Mouse (Mus musculus): ENCODE results near the gene Spaar. TPM values are rescaled to one million over a fixed set of nuclear protein-coding genes. Genes with fewer than 3 reads are reported as not detected.

The Spaar gene
- polyA plus RNA-seq, 1 experiment from 2014 or later, result 0.13 TPM

DNA sequence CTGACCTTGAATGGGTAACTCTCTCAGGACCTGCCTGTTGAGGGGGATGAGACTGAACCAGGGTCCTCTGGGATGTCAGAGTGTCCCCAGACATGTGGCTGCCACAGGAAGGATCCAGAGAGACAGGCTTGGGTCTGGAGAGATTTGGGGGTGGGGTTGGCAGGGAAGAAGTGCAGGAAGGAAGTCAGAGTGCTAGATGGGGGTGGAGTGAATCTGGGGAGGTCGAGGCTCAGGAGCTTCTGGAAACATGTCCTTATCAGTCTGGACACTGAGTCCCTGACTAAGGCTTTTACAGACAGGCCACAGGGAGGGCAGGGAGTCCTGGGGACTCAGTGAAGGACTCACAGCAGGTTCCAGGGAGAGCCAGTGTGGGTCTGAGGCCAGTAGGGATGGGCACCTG, 2.3 kb downstream of the Spaar start:
- Histone ChIP-seq H3K27me3 (no peaks in the 10 kb centered on the region), H3K4me2 (replicated peaks) (no peak overlapping the region), H3K4me1 (no peaks in the 10 kb centered on the region), H3K27ac (no peak overlapping the region), H3K4me3 (no peak overlapping the region), H3K36me3 (no peaks in the 10 kb centered on the region), H3K9ac (no peak overlapping the region), H3K9me3 (replicated peaks) (no peaks in the 10 kb centered on the region)
- WGBS, result 40% methylated on average over 1 of the region's 1 CpGs
- no peak for ATAC-seq (ENCODE audit: low FRiP score)

DNA sequence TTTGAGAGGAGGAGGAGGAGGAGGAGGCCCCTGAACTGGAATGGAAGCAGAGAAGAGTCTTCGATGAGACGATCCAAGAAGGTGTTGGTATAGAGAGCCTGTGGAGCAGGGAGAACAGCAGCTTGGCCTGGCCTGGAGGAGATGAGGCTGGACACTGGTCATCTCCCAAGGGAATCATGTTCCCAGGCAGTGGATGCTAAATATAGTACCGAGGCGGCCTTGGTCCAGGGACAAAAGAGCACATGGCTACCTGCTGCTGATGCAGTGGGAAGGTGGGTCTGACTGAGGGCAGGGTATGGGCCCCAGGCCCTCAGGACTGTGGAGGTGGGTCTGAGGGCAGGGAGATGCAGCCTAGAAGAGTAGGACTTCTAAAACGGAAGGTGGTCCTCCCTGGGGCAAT, 3.4 kb downstream of the Spaar start:
- H3K27ac ChIP-seq, result no peak overlapping the region
- H3K9me3 ChIP-seq (replicated peaks), result no peaks in the 10 kb centered on the region
- no peak overlapping the region for H3K4me3 ChIP-seq
- H3K36me3 ChIP-seq, result no peaks in the 10 kb centered on the region
- H3K4me2 ChIP-seq (replicated peaks), result no peak overlapping the region
- 87% methylated on average over 5 of the region's 5 CpGs for WGBS
- no peaks in the 10 kb centered on the region for H3K27me3 ChIP-seq
- no peaks in the 10 kb centered on the region for H3K4me1 ChIP-seq
- ATAC-seq (ENCODE audit: low FRiP score), result no peak
- H3K9ac ChIP-seq, result no peak overlapping the region

DNA sequence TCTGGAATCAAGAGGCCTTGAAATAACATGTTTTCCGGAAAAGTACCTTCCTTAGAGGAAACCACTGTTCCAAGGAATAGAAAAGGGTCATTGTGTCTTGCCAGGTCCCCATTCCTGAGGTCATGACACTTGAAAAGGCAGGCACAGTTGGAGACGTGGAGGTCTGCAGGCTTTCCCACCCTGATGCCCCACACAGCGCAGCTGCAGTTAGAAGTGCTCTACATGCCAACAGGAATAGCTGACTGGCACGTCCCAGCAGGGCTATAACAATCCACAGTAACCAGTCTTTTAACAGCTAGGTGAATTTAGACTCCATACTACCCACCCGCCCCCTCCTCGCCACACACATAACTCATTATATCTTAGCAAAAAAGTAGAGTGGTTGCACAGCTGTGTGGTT, 7.3 kb downstream of the Spaar start:
- Histone ChIP-seq H3K36me3 (no peaks in the 10 kb centered on the region), H3K4me1 (no peaks in the 10 kb centered on the region), H3K4me3 (no peak overlapping the region), H3K9ac (no peak overlapping the region), H3K4me2 (replicated peaks) (no peak overlapping the region), H3K27ac (no peak overlapping the region), H3K27me3 (no peaks in the 10 kb centered on the region), H3K9me3 (replicated peaks) (no peaks in the 10 kb centered on the region)
- WGBS, result 55% methylated on average over 6 of the region's 6 CpGs
- no peak for ATAC-seq (ENCODE audit: low FRiP score)

DNA sequence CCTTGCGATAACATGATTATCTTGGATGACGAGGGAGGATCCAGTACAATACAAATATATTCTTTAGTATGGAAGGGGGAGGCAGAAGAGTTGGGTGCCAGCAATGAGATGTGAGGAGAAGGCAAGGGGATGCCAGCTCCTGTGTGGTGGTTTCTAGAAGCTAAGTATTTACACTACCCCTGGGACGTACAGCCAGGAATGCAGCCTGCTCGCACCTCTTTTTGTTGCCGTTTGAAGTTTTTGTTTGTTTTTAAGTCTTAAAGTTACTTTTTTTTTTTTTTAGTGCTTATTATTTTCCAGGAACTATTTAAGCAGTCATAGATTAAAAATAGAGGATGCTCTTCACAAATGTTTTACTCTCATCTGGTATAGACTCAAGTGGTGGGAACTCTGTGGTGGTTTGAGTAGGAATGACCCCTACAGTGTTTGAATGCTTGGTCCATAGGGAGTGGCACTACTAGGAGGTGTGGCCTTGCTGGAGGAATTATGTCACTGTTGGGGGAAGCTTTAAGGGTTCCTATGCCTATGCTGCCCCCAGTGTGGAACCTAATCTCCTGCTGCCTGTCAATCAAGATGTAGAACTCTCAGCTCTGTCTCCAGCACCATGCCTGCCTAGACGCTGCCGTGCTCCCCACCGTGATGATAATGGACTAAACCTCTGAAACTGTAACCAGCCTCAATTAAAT, 9.3 kb downstream of the Spaar start:
- H3K27me3 ChIP-seq, result no peaks in the 10 kb centered on the region
- ATAC-seq (ENCODE audit: low FRiP score), result no peak
- WGBS, result 78% methylated on average over 8 of the region's 8 CpGs

DNA sequence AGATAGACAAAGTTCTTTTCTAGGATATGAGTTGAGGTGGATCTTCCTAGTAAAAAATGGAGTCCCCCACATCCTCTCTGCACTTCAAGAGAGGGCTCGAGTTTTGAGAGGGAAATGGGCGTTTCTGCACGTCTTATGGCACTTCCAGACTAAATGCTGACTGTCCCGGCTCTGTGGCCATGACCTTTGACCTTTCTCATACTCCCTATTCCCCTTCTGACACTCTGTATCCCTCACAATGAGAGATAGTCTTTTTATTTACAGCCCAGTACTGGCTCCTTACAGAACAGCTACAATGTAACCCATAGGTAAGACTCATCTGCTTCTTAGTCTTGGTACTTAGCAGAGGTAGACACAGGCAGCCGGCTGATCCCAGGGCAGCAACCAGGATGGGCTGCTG, 11.7 kb downstream of the Spaar start:
- ATAC-seq (ENCODE audit: low FRiP score), result no peak
- no peaks in the 10 kb centered on the region for H3K27me3 ChIP-seq
- H3K27ac ChIP-seq, result no peak overlapping the region
- no peaks in the 10 kb centered on the region for H3K9me3 ChIP-seq (replicated peaks)
- no peak overlapping the region for H3K9ac ChIP-seq
- WGBS, result 72% methylated on average over 5 of the region's 5 CpGs
- H3K36me3 ChIP-seq, result no peaks in the 10 kb centered on the region
- no peak overlapping the region for H3K4me3 ChIP-seq
- no peak overlapping the region for H3K4me2 ChIP-seq (replicated peaks)
- H3K4me1 ChIP-seq, result no peaks in the 10 kb centered on the region

More for the DNA sequence above, 9.3 kb downstream of the Spaar start:
- Histone ChIP-seq H3K27ac (no peak overlapping the region), H3K4me2 (replicated peaks) (no peak overlapping the region), H3K4me1 (no peaks in the 10 kb centered on the region), H3K36me3 (no peaks in the 10 kb centered on the region), H3K9ac (no peak overlapping the region), H3K9me3 (replicated peaks) (no peaks in the 10 kb centered on the region), H3K4me3 (no peak overlapping the region)

DNA sequence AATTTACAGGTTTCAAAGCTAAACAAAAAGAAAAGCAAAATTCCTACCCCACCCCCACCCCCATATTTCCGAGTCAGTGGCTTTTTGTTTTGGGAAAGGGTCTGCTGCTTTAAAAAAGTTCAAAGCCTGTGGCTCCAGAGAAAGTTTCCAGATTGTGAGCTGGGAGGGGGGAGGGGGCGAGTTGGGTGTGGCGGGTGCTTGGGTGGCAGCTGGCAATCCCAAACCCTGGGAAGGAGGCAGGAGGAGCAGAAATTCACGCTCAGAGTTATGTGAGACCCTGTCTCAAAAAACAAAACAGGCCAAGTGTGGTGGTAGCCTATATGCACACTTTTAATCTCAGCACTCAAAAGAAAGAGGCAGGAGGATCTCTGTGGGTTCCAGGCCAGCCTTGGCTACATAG, 12.8 kb downstream of the Spaar start:
- no peak overlapping the region for H3K9ac ChIP-seq
- no peak overlapping the region for H3K4me2 ChIP-seq (replicated peaks)
- WGBS, result 37% methylated on average over 4 of the region's 4 CpGs
- ATAC-seq (ENCODE audit: low FRiP score), result no peak
- H3K27ac ChIP-seq, result no peak overlapping the region
- H3K9me3 ChIP-seq (replicated peaks), result no peaks in the 10 kb centered on the region
- no peaks in the 10 kb centered on the region for H3K4me1 ChIP-seq
- no peaks in the 10 kb centered on the region for H3K36me3 ChIP-seq
- H3K4me3 ChIP-seq, result no peak overlapping the region
- H3K27me3 ChIP-seq, result no peaks in the 10 kb centered on the region

DNA sequence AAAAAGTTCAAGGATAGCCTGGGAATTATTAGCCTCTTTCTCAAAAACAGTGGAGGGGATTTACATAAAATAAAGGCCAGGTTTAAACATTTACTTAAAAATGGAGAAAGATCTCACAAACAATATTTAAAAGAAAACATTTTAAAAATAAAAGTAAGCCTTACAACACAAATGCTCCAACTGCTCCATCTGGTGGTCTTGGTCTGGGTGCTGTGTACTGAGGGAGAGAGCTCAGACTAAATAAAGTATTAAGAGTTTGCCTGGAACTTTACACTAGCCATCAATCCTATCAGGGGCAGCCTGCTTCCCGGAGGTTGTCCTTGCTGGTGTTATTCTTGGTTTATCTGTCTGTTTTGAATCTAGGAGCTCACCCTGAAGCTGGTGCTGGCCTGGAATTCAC, 13.3 kb downstream of the Spaar start:
- Histone ChIP-seq H3K36me3 (no peaks in the 10 kb centered on the region), H3K4me1 (no peaks in the 10 kb centered on the region), H3K4me3 (no peak overlapping the region), H3K4me2 (replicated peaks) (no peak overlapping the region), H3K27ac (no peak overlapping the region), H3K27me3 (no peaks in the 10 kb centered on the region), H3K9ac (no peak overlapping the region), H3K9me3 (replicated peaks) (no peaks in the 10 kb centered on the region)
- no peak for ATAC-seq (ENCODE audit: low FRiP score)
- 73% methylated on average over 1 of the region's 1 CpGs for WGBS

DNA sequence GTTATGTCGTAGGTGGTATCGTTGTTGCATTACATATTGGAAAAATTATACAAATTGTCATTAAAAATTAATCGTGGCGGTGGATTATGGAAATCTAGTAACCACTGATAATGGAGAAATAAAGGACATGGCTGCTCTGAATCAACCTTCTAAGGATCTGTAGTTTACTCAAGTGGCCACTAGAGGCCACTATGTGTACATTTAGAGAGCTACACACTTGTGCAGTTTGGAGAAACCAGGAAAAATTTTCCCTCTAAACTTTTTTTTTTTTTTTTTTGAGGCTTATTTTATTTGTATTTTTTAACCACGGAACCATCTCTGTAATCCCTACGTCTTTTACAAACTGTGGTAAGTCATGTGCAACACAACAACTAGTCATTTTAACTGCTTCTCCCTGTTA, 15.4 kb downstream of the Spaar start:
- 23% methylated on average over 6 of the region's 6 CpGs for WGBS
- Histone ChIP-seq H3K4me2 (replicated peaks) (no peak overlapping the region), H3K9ac (no peak overlapping the region), H3K36me3 (no peaks in the 10 kb centered on the region), H3K9me3 (replicated peaks) (no peaks in the 10 kb centered on the region), H3K4me1 (no peaks in the 10 kb centered on the region), H3K4me3 (no peak overlapping the region), H3K27me3 (no peaks in the 10 kb centered on the region), H3K27ac (no peak overlapping the region)
- no peak for ATAC-seq (ENCODE audit: low FRiP score)

DNA sequence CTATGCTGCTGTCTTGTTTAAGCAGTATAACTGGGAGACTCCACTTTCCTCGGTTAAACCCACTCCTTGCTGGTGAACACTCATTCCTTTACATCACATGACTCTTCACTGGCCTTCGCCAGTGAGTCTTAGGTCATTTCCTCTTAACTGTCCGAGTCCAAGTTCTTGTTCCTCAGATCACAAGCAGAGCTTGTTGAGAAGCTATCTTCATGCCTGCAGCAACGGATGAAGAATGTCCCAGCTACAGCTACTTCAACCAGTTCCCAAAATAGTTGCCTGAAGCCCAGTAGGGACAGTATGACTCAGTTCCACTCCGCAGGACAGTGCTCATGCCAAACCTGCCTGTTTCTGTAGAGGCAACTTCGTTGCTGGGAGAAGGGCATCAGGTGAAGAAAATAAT, 27.4 kb downstream of the Spaar start:
- H3K9me3 ChIP-seq (replicated peaks), result no peaks in the 10 kb centered on the region

DNA sequence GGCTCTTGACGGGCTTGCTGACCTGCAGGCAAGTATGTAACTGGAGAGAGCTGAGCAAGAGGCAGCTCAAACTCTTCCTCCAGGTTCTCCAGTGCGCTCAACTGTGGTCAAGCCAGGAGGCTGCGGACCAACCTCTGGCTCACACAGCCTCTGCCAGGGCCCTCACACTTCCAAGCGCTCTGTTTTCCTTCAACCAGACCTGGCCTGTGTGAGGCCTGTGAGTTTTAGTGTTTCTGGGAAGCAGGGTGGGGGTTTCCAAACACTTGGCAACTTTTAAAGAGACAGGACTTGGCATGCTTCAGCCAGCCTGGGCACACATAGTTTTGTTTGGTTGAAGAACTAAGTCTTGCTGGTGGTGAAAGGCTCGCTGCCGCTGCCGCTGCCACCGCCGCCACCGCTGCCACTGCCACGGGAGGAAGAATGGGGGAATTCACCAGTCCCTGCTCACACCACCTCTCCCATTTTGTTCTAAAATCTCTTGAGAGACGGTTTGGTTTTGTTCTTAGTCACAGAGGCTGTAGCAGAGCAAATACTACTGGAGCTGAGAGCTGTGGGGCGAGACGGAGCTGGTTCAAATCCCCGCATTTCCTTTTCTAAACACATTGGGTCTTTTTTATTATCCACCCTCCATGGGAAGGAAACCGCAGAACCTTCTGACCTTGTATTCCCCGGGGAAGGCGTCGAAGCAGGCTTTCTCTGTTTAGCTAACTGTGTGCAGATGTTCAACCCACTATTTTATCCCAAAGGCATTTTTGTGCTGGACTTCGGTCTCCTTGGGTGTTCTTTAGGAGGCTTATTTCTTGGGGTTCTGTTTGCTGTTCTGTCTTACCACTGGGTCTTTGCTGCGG, 30.0 kb downstream of the Spaar start:
- 73% methylated on average over 21 of the region's 21 CpGs for WGBS

More for the DNA sequence above, 27.4 kb downstream of the Spaar start:
- Histone ChIP-seq H3K4me3 (no peak overlapping the region), H3K36me3 (no peaks in the 10 kb centered on the region), H3K9ac (no peak overlapping the region), H3K27ac (no peak overlapping the region), H3K4me2 (replicated peaks) (no peak overlapping the region), H3K27me3 (no peaks in the 10 kb centered on the region), H3K4me1 (no peaks in the 10 kb centered on the region)
- WGBS, result 79% methylated on average over 6 of the region's 6 CpGs
- no peak for ATAC-seq (ENCODE audit: low FRiP score)

DNA sequence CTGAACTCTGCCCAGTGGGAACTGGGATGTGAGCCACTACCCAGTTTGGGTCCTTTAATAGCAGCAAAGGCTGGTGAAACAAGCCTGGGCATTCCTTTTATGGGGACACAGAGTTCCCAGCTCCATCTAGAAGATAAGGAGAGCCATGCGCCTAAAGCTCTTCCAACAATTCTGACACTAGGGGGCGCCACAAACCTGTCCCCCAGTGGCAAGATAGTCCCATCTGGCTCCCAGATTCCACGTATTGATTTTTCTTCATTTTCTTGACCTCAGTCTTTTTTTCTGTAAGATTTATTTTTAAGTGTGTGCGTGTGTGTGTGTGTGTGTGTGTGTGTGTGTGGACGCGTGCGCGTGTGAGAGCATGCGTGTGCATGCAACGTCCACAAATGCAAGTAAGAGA, 30.6 kb downstream of the Spaar start:
- H3K9me3 ChIP-seq (replicated peaks), result no peaks in the 10 kb centered on the region
- ATAC-seq (ENCODE audit: low FRiP score), result no peak
- WGBS, result 63% methylated on average over 10 of the region's 10 CpGs
- H3K4me2 ChIP-seq (replicated peaks), result no peak overlapping the region
- no peaks in the 10 kb centered on the region for H3K4me1 ChIP-seq
- H3K27me3 ChIP-seq, result no peaks in the 10 kb centered on the region
- H3K36me3 ChIP-seq, result no peaks in the 10 kb centered on the region
- no peak overlapping the region for H3K27ac ChIP-seq
- H3K4me3 ChIP-seq, result no peak overlapping the region
- no peak overlapping the region for H3K9ac ChIP-seq

More for the DNA sequence above, 30.0 kb downstream of the Spaar start:
- no peak overlapping the region for H3K4me3 ChIP-seq
- H3K9ac ChIP-seq, result no peak overlapping the region
- no peak for ATAC-seq (ENCODE audit: low FRiP score)
- no peaks in the 10 kb centered on the region for H3K36me3 ChIP-seq
- H3K27ac ChIP-seq, result no peak overlapping the region
- H3K4me1 ChIP-seq, result no peaks in the 10 kb centered on the region
- no peaks in the 10 kb centered on the region for H3K27me3 ChIP-seq
- H3K9me3 ChIP-seq (replicated peaks), result no peaks in the 10 kb centered on the region
- H3K4me2 ChIP-seq (replicated peaks), result no peak overlapping the region

DNA sequence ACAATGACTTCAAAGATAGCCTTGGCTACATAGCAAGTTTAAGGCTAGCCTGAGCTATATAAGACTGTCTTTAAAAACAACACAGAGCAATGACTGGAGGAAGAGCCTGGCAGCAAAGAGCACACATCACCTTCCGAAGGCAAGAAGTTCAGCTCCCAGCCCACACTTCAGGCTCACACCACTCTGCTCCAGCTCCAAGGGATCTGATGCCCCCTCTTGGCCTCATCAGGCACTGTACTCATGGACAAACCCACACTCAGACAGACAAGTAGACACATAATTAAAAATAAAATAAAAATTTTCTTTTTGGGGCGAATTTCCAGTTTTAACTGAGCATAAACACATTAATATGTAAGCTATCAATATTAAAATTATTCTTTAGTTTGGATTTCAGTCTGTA, 31.5 kb downstream of the Spaar start:
- WGBS, result 78% methylated on average over 2 of the region's 2 CpGs
- no peaks in the 10 kb centered on the region for H3K36me3 ChIP-seq
- no peaks in the 10 kb centered on the region for H3K9me3 ChIP-seq (replicated peaks)
- H3K4me2 ChIP-seq (replicated peaks), result no peak overlapping the region
- H3K27ac ChIP-seq, result no peak overlapping the region
- no peak for ATAC-seq (ENCODE audit: low FRiP score)
- no peaks in the 10 kb centered on the region for H3K4me1 ChIP-seq
- no peak overlapping the region for H3K9ac ChIP-seq
- H3K27me3 ChIP-seq, result no peaks in the 10 kb centered on the region
- no peak overlapping the region for H3K4me3 ChIP-seq

DNA sequence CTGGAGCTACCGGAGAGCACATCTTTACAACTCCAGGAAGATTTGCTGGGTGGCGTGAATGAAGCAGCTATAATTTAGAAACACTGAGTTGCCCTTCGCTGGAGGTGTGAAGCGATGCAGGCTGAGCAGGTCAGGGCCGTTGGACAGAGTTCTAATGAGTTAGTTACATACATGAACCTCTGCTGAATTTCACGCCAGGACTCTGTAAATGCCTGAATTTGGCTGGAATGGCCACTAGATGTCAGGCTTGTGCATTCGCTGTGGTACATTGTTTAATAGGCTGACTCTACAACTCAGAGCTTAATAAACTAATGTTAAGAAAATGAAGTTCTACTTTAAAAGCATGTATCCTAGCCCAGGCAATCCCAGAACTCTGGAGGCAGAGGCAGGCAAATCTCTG, 33.6 kb downstream of the Spaar start:
- WGBS, result 29% methylated on average over 7 of the region's 7 CpGs
- no peak for ATAC-seq (ENCODE audit: low FRiP score)
- no peaks in the 10 kb centered on the region for H3K27me3 ChIP-seq
- no peak overlapping the region for H3K27ac ChIP-seq
- H3K9me3 ChIP-seq (replicated peaks), result no peaks in the 10 kb centered on the region
- no peaks in the 10 kb centered on the region for H3K36me3 ChIP-seq
- no peak overlapping the region for H3K4me2 ChIP-seq (replicated peaks)
- no peak overlapping the region for H3K4me3 ChIP-seq
- no peaks in the 10 kb centered on the region for H3K4me1 ChIP-seq
- no peak overlapping the region for H3K9ac ChIP-seq

Data from hindbrain, embryonic 12.5 days (tissue).